Mouse (Mus musculus): Measurements from ENCODE around the gene AW551984.

The AW551984 gene

GRCm38 (mm10) chr9:39603999-39604453 lies at the start of gene AW551984:
TSS of gene AW551984 (minus strand) at chr9:39604403.
- no peak for DNase-seq (ENCODE audit: low spot score in 2 of 2)

DNA sequence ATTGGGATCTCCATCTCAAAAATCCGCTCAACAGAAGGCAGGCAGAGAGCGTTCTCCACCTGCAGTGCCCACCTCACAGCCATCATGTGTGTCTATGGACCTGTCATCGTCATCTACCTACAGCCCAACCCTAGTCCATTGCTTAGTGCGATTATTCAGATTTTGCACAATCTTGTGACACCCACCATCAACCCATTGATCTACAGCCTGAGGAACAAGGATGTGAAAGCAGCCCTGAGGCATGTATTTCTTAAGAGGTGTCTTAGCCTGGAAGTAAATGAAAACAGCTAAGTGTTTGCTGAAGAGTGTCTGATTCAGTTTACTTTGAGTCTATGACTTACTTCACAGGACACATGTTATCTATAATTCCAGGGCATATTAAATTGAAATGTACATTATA lies 43.2 kb upstream of the AW551984 start:
- DNase-seq (ENCODE audit: low spot score in 2 of 2), result no peak

GRCm38 (mm10) chr9:39644785-39645184 lies 40.6 kb upstream of the AW551984 start, which contains the start of gene Olfr961:
TSS of gene Olfr961 (plus strand) at chr9:39645085.
- no peak for DNase-seq (ENCODE audit: low spot score in 2 of 2)

- DNase-seq (ENCODE audit: low spot score in 2 of 2), result peak; percentile 7 to 9
Observed at GRCm38 (mm10) chr9:39633913-39634594, 29.9 kb upstream of the AW551984 start.

GRCm38 (mm10) chr9:39629069-39629468 lies 24.9 kb upstream of the AW551984 start:
- no peak for DNase-seq (ENCODE audit: low spot score in 2 of 2)

DNA sequence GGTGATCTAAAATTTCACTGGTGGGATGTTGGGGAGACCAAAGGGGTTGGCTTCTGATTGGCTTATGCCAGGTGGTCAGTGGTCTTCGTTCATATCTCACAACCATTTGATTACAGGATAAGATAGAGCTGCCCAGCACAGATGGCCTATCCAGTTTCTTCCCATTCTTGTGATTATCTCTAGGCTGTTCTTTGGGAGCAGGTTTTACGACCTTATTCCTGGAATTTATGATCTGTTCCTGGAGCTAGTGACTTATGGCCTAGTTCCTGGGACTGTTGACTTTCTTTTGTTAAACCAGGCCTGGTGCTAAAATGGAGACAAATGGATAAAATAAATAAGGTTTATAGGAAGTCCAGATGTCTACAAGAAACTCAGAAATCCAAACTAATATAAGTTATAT lies 20.5 kb upstream of the AW551984 start:
- no peak for DNase-seq (ENCODE audit: low spot score in 2 of 2)

GRCm38 (mm10) chr9:39623783-39624182 lies 19.6 kb upstream of the AW551984 start:
- no peak for DNase-seq (ENCODE audit: low spot score in 2 of 2)

DNA sequence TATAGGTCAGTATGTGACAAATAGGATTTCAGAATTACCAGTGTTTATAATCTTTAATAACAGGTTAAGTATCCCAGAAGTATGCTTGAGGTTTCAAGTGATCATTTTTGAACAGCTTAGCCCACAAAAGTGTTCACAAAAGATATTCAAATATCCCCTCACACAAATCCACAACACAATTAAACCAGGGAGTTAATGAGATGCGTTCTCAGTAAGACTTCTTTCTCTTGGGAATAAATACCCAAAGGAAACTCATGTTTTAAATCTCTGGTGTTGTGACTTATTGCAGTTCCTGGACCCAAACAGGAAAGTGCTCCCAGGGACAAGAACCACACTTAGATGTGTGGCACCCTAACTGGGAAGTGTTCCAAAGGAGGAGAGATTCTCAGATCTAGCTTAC lies 16.9 kb upstream of the AW551984 start, which contains the start of gene Olfr960:
Olfr960 (plus strand) TSS at position 301 of the 400 bp plus-strand sequence.
- no peak for DNase-seq (ENCODE audit: low spot score in 2 of 2)

GRCm38 (mm10) chr9:39611953-39612352 lies 7.8 kb upstream of the AW551984 start:
- no peak for DNase-seq (ENCODE audit: low spot score in 2 of 2)

- no peak for DNase-seq (ENCODE audit: low spot score in 2 of 2)
Observed at GRCm38 (mm10) chr9:39610355-39610754, 6.2 kb upstream of the AW551984 start, which contains the start of gene Olfr148. TSS of gene Olfr148 (plus strand) at chr9:39610655.

DNA sequence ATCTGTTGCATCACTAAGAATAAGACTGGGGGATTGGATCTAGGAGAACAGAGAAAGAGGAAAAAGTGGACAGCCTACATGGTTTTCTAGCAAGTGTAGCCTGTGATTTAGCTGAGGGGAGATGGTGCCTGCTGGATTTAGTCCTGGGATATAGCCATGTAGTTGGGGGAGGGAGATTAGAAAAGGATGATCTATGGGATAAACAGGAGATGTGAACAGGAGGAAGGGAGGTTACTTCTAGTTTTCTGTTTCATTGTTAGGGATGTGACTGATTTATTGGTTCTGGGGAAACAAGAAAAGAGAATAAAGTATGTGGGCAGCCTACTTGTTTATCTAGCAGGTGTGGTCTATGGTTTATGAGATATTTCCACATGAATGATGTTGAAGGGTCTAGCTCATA lies 4.3 kb upstream of the AW551984 start:
- DNase-seq (ENCODE audit: low spot score in 2 of 2), result no peak

- no peak for DNase-seq (ENCODE audit: low spot score in 2 of 2)
Observed at GRCm38 (mm10) chr9:39603333-39603845, 814 bp downstream of the AW551984 start.

DNA sequence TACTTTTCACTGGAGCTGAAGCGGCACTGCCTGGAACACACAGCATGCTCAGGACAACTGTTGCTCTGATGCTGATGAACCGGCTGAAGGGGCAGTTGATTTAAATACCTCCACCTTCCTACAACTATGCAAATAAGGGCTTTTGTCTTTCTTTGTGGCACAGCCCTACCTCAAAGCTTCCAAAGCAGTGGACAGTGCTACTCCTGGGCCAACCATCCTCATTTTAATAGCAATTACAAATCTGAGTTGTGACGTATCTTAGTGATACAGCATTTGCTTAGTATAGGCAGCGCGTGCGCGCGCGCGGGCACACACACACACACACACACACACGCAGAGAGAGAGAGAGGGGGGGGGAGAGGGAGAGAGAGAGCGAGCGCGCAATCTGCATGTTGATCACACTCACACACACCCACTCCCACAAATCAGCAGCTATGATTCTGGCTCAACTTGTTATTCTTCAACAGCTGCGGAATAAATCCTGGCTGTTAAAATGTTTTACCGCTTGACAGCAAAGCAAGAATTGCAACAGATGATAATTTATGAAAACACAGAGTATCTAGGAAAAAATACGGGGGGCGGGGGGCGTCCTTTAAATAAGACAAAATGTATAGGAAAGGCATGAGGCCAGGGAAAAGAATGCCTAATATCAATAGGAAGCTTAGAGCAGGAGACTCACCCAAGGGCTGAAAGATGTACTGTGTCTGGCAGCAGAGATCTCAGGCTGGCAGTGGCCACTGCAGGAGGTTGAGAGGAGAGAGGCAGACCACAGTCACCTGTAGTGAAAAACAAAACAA lies 1.5 kb downstream of the AW551984 start:
- peak; percentile 3 to 9 for DNase-seq (ENCODE audit: low spot score in 2 of 2)

- no peak for DNase-seq (ENCODE audit: low spot score in 2 of 2)
Observed at GRCm38 (mm10) chr9:39577050-39577449, 27.2 kb downstream of the AW551984 start.

DNA sequence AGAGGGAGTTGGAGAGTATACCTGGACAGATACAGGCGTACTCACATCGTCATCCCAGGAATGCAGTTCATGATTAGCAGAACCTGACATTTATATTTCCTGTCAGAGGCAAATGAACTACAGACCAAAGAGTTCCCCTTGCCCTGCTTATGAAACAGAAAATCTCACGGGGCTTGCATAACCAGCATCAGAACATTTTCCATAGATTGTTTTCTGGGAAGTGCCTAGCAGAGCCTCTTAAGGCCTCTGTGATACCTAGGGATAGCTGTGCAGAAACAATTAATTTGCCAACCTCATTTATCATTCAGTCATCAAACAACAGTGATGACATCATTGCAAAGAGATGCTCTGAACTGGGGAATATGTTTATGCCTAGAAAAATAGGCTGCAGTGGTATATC lies 28.7 kb downstream of the AW551984 start, which contains the start of gene Olfr959:
Olfr959 (minus strand) TSS at position 101 of the 400 bp plus-strand sequence.
- no peak for DNase-seq (ENCODE audit: low spot score in 2 of 2)

DNA sequence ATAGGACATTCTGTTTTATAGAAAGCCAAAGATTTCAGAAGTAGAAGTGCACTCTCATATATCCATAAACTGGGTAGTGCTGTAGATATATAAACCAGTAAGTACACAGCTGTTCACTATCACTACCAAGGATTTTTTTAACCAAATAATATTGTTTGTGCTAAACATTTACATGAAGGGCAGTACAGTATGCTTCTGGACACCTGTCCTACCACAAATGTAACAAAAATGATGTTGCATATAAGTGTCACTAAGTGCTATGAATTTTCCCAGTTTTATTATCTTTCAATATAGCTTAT lies 45.9 kb downstream of the AW551984 start:
- DNase-seq (ENCODE audit: low spot score in 2 of 2), result no peak

DNA sequence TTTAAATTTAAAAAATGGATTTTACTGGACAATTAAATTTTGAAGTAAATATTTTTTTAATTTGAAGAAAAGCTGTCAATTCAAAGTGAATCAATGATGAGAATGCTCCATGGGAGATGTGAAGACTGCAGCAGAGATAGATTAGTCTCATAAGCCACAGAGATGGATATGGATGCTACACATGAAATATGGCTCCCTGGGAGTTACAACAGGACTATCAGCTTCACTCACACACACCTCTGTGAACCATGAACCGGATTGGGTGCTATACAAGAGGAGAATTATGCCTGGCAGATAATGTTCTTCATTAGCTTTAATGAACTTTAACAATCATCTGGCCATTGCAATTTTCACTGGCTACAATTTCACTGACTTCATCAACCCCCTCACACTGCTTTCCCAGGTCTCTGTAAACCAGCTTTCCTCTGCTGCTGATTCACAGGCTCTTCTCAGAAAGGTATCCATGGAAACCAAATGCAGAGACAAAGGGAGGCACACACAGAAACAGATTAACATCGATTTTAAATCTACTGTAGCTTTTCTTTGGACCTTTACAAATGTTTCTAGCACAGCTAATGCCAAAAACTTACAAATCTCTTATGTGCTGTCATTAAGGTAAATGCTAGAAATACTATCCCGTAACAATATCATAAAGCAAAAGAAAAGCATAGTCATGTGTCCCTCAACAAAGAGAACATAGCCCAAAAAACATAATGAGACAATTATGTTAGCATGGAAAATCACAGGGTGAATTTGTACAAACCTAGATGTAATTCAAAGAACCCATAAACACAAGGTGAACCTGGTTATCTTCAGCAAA lies 46.5 kb downstream of the AW551984 start:
- DNase-seq (ENCODE audit: low spot score in 2 of 2), result no peak

DNA sequence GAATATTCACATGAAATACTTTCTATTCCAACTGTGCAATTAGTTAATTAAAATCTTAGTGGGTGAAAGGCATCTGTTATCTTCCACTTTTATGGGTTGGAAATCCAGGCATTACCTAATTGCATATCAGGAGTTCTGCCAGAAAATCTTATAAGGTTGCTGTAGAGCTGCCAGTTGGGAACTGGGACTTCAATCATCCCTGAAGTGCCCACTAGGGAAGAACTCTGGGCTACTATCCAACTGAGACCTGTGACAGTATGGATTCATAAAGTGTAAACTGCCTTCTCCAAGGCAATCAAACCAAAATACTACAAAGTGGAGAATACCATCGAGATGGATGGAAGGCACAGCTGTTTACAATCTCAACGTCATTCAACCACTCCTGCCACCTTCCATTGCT lies 50.3 kb downstream of the AW551984 start, which contains the start of gene Olfr958:
Olfr958 (minus strand) TSS at position 109 of the 400 bp plus-strand sequence.
- DNase-seq (ENCODE audit: low spot score in 2 of 2), result no peak

GRCm38 (mm10) chr9:39550806-39551205 lies 53.4 kb downstream of the AW551984 start:
- DNase-seq (ENCODE audit: low spot score in 2 of 2), result no peak
